Mouse (Mus musculus): ENCODE measurements at regions not wholly inside any gene's neighbourhood (a gene's known extent, or its start where the extent isn't known, plus 50 kb on each side); places are given as distances from the start of the nearest gene placed in this dataset.

GRCm38 (mm10) chr3:21971731-21972130 is 104.7 kb upstream of the Tbl1xr1 start:
- no peak for ATAC-seq

GRCm38 (mm10) chr3:21973153-21973552 is 103.3 kb upstream of the Tbl1xr1 start:
- peak; percentile 39 for ATAC-seq

DNA sequence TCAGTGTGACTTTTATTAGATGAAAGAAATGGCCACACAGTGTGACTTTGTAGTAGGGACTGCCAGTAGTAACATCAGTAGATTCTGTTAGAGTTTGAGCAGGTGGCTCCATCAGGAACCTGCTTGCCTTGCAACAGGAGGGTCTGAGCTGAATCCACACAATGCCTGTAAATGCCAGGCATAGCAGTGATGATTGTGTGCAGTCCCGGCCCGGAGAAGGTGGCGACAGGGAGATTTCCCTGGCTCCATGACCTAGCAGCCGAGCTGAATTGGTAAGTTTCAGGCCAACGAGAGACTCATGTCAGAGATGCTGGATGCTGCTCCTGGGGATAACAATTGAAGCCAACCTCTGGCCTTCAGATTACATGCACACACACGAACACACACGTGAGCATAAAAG is 102.8 kb upstream of the Tbl1xr1 start:
- no peak for ATAC-seq

GRCm38 (mm10) chr3:21974766-21975165 is 101.7 kb upstream of the Tbl1xr1 start:
- ATAC-seq: no peak

GRCm38 (mm10) chr3:21977775-21978174 is 98.7 kb upstream of the Tbl1xr1 start:
- no peak for ATAC-seq

DNA sequence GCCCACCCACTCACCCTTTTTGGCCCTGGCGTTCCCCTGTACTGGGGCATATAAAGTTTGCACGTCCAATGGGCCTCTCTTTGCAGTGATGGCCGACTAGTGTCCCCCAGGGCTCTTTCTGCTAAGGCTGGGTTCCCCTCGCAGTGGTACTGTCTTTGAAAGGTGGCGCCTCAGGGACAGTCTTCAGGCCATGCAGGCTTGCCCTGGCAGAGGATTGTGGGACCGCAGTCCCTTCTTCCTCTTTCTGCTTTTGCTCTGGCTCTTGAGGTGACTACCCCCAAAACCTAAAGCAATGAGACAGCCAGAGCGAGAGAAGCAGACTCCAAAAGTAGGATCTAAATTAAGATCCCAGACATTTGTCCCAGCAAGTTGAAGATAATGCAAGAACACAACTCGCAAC is 93.5 kb upstream of the Tbl1xr1 start:
- ATAC-seq: no peak

GRCm38 (mm10) chr3:21983993-21984725 is 92.3 kb upstream of the Tbl1xr1 start:
- ATAC-seq: no peak

DNA sequence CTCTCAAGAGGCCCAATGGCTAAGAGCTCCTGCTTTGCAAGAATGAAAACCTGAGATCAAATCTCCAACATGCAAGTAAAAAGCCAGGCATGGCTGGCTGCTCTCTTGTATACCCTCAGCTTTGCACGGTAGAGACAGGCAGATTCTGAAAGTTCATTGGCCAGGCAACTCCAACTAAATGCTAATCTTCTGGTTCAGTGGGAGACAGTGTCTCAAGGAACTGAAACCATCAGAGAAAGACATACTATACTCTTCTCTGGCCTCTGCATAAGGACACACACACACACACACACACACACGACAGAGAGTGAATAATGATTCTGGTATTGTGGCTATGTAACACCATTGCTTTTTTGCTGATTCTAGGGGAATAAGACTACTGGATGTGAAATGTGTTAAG is 91.6 kb upstream of the Tbl1xr1 start:
- ATAC-seq: no peak

GRCm38 (mm10) chr3:21986164-21986892 is 90.1 kb upstream of the Tbl1xr1 start:
- ATAC-seq: peak; percentile 33

- no peak for ATAC-seq
These were observed 89.6 kb upstream of the Tbl1xr1 start for GRCm38 (mm10) chr3:21986893-21987250.

DNA sequence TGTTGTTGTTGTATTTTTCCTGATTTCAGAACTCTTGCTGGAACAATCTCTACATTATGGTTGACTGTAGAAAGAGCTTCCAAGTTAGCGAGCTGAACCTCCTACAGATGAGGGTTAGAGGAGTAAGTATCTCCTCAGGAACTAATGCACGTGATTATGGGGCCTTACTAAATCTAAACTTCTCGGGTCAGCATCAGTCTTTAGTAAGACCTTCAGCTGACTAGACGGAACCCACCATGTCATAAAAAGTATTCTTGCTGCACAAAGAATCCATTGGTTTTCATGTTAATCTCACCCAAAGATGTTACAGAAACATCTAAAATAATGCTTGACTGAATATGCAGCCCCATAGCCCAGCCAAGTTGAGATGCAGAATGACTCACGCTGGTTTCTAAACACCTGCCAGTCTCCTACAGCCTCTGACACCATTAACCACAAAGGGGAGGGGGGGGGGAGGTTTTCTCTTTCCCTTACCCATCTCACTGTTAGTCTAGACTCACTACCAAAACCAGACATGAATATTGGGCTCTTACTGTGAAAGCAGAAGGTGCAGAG is 88.9 kb upstream of the Tbl1xr1 start:
- peak; percentile 78 for ATAC-seq

DNA sequence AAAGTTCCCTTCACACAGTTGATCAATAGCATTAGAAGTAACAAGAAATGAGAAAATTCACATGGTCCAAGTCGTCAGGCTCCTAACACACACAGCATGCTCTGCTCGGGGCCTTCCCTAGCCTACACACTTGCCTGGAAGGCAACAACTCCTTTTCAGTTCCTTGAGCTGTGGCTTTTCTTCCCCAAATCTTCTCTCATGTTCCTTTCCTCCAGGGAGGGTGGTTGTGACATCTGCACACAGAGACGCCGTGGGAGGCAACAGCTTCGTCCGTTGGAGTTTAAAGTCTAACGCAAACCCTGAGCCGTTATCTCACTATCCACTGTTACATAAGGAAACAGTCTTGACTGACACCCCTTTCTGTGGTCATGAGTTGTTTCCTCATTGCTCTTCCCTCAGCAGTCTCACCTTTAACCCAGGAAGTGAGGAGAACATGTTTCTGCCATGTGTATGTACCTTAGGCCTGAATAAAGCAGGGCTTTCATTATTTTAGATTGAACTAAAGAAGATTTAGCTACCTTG is 88.4 kb upstream of the Tbl1xr1 start:
- peak; percentile 63 for ATAC-seq

DNA sequence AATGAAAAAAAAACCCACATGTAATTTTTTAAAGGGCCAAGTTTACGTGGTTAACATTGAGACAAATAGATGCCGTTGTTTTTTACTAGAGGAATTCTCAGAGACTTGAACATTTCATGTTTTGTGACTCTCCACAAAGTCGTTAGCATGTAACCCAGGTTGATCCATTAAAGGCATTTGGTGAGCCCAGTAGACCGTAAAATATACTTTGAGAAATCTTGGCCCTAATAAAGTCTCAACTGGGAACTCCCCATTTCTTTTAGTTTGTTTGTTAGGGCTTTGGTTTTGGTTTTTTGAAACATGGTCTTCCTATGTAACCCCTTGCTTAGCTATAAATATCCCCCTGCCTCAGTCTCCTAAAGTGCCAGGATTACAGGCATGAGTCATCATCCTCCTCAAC is 85.9 kb upstream of the Tbl1xr1 start:
- no peak for ATAC-seq

DNA sequence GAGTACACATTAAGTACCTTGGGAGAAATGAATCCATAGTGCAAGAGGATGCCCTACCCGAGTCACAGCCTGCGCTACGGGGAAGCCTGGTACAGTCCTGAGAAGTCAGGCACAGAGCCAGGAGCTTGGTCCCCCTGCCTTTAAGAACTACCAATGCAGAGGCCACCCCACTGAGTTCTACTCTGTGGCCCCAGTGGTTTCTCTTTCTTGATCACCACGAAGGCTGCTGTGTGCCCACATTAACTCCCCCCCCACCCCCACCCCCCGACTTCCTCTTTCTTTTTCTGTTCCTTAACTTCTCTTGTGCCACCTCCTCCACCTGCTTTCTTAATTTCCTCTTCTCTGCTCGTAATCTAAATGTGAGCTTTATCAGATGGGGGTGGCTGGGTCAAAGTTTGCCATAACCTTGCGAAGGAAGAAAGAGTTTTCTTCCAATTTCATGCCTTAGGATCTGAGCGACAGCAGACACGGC is 84.7 kb upstream of the Tbl1xr1 start:
- peak; percentile 42 for ATAC-seq

GRCm38 (mm10) chr3:21992203-21992602 is 84.2 kb upstream of the Tbl1xr1 start:
- ATAC-seq: no peak

DNA sequence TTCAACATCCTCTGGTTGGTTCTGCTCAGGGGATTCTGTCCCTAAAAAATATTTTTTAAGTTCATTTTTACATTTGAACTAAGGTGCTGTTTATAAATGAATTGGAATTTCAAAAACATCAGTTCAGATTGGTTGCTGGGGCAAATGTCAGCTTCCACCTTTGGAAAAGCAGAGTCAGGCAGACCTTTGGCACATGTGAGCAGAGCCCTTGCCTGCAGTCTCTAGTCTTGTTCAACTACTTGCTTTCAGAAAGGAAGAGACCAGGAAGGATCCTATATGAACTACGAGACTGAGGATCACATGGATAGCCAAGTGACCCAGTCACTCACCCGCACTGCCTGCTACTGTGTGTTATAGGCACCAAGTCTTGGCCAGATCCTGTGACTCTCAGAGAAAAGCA is 82.5 kb upstream of the Tbl1xr1 start:
- no peak for ATAC-seq

- peak; percentile 41 for ATAC-seq
These were observed 80.7 kb upstream of the Tbl1xr1 start for GRCm38 (mm10) chr3:21995566-21996391.

DNA sequence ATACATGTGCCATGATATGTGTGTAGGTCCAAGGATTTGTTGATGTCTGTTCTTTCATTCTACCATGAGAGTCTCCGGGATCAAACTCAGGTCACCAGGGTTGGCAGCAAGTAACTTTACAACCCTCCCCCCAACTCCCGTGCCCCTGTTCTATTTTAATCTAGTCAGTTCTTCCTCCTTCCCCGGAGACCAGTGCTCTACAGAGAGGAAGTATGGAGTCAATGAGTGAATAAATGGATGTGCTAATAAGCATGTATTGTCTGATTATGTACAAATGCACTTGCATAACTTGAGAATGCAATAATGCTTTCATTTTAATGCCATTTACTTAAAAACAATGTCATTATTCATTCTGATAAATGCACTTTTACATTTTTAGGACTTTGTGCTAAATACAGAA is 79.1 kb upstream of the Tbl1xr1 start:
- ATAC-seq: no peak

DNA sequence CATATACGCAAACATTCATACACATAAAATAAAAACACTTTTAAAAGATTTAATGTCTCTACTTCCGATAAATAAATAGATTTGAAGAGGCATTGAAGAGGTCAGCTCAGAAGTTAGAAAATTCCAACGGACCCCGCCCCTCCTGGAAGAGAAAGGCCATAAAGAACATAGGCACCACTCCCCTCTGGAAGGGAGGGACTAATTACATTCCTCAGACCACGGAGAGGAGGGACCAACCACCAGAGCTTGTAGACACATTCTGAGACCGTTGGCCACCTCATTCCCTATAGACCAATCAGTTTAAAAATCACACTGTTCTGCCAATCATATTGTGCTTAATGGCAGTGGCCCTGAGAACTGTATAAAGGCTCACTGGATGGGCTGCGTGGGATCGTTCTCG is 71.0 kb upstream of the Tbl1xr1 start:
- no peak for ATAC-seq

DNA sequence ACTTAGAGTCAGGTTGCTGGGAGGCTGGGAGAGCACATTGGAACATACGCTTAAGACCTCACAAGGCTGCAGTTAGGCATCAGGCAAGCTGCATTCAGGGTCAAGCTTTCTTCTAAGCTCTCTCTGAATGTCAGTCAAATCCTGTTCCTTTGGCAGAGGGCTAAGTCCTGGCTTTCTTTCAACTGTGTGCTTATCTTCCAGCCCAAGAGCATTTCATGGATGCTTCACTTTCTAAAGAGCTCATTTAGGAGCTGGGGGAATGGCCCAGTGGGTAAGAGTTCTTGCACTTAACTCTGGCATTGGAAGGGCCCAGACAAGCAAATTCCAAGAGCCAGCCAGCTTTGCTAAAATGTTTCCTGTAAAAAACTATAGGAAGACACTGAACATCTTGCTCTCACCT is 70.3 kb upstream of the Tbl1xr1 start:
- no peak for ATAC-seq

GRCm38 (mm10) chr3:22006651-22007050 is 69.8 kb upstream of the Tbl1xr1 start:
- no peak for ATAC-seq

DNA sequence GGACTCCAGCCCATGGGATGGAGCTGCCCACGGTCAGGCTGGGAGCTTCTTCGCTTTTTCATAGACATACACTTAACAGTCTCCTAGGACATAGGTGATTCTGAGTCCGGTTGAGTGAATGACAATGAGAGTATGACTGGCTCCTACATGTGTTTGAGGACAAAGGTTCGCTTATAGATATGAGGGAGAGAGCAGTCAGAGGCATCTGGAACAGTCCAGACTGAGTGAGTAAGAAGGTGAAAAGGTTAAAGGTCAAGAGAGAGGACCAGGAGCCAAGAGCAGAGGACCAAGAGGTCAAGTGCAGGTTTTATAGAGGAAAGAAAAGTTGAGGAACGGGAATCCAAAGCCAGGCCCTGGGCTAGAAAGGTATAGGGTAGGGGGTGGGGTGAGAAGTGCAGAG is 68.7 kb upstream of the Tbl1xr1 start:
- ATAC-seq: no peak

DNA sequence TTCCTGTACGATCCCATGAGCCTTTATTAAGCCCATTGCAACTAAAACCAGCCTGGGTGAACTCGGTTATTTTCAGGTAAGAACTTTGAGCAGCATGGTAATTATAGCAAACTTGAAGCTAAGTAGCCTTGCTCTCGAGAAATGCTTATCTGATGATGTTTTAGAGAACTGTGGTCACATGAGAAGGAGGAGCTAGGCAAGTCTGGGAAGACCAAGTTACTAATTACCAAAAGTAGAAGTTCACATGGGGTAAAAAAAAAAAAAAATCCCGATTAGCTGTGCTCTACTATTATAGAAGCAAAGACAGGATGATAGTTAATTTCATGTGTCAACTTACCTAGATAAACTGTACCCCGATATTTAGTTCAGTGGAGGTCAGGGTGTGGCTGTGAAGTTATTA is 68.0 kb upstream of the Tbl1xr1 start:
- ATAC-seq: no peak
